Mouse (Mus musculus) hindbrain, postnatal 0 days (tissue): ENCODE data around the gene Arhgef19. TPM values are rescaled to one million over a fixed set of nuclear protein-coding genes. Genes with fewer than 3 reads are reported as not detected.
A peak's percentile ranks its signal among the peaks of the same experiment; 100 is the strongest.

Experiments used
- ATAC-seq: fragments of 200-750 bp; cut with Nextera tagmentation; 2 replicates; pipeline ENCODE4 v1.8.0; 2017; ENCODE audit warnings: mild to moderate bottlenecking, moderate TSS enrichment, moderate library complexity
- DNase-seq: peaks from one replicate; pipeline ENCODE4 v3.0.0-alpha.2; 2015; ENCODE audit warnings: low spot score
- H3K27ac ChIP-seq: fragments of 300-500 bp; sonication (generic); 2 replicates; pipeline ENCODE4 v1.5.1; 2014; ENCODE audit warnings: mild to moderate bottlenecking
- H3K27me3 ChIP-seq: fragments of 300-500 bp; sonication (generic); 2 replicates; pipeline ENCODE4 v1.6.1; 2014; ENCODE audit warnings: low read length, mixed read lengths; ENCODE audit not compliant: insufficient read depth
- H3K36me3 ChIP-seq: fragments of 300-500 bp; sonication (generic); 2 replicates; pipeline ENCODE4 v1.6.1; 2014; ENCODE audit warnings: low read length, mixed read lengths; ENCODE audit not compliant: insufficient read depth
- H3K4me1 ChIP-seq: fragments of 300-500 bp; sonication (generic); 2 replicates; pipeline ENCODE4 v1.6.1; 2014; ENCODE audit warnings: antibody characterized with exemption, low read length, mixed read lengths; ENCODE audit not compliant: insufficient read depth
- H3K4me2 ChIP-seq: fragments of 300-500 bp; sonication (generic); 2 replicates; pipeline ENCODE4 v1.6.1; 2014; ENCODE audit warnings: low read depth, mild to moderate bottlenecking, low read length, moderate library complexity, mixed read lengths
- H3K4me3 ChIP-seq: fragments of 300-500 bp; sonication (generic); 2 replicates; pipeline ENCODE4 v1.5.1; 2014; ENCODE audit warnings: low read length
- H3K9ac ChIP-seq: fragments of 300-500 bp; sonication (generic); replicated peaks from 2 replicates; pipeline ENCODE4 v1.6.1; 2014; ENCODE audit warnings: mild to moderate bottlenecking, low read length, moderate library complexity, mixed read lengths
- H3K9me3 ChIP-seq: fragments of 300-500 bp; sonication (generic); 2 replicates; pipeline ENCODE4 v1.6.1; 2016; ENCODE audit warnings: low read length, mixed read lengths
- CTCF ChIP-seq: IDR thresholded peaks from 2 replicates; pipeline ENCODE4 v1.5.1; 2016; ENCODE audit warnings: antibody characterized with exemption, control low read depth, low read depth
- WGBS: fragments of 180-500 bp; shearing (Covaris S2); extraction: QIAGEN DNeasy Blood & Tissue Kit; methylation state at CpG from one replicate; pipeline ENCODE4 v1.1.7; 2014; 5-methylcytosine and 5-hydroxymethylcytosine counted together
- polyA plus RNA-seq: library from polyadenylated mRNA; unstranded; fragments of >200 nt; fragmentation: Nextera tagmentation; extraction: Ambion mirVana; gene quantifications from 2 replicates; pipeline ENCODE4 v1.2.1, GENCODE M21; 2015
- total RNA-seq: library from RNA; depleted of rRNA; stranded (reverse); fragments of >200 nt; gene quantifications from 2 replicates; pipeline ENCODE4 v1.2.3, GENCODE M21; 2014

Arhgef19 gene
- total and polyA plus RNA-seq, 2 experiments from 2014 or later, result 1.2 TPM

DNA sequence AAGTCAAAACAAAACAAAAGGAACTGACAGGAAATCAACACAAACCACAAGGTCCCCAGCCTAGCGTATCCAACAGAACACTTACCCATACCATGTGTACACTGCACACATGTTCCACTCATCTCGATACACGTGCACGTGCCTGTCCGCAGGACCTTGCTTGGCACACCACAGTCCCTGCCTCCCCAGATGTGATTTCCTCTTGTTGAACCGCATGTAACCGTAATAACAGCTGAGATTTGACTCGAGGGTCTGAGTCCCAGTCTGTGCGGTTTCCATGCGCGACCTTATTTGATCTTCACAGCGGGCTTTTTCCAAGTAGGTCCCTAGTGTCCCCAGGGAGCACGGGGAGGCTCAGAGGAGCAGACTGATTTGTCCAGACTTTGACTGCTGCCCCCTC is 60.1 kb downstream of the Arhgef19 start:
- DNase-seq, result no peak
- TF ChIP-seq CTCF, result no peak
- no peak overlapping the region for H3K4me3 ChIP-seq
- H3K27me3 ChIP-seq, result peaks cover 17% of the 10 kb centered on the region
- H3K4me1 ChIP-seq, result 0 out of 2 replicates have a peak, but pooled peaks cover 7% of the 10 kb centered on the region
- WGBS, result 71% methylated on average over 13 of the region's 13 CpGs
- no peaks in the 10 kb centered on the region for H3K9me3 ChIP-seq
- H3K27ac ChIP-seq, result no peak overlapping the region
- no peak overlapping the region for H3K4me2 ChIP-seq
- no peak for ATAC-seq
- no peaks in the 10 kb centered on the region for H3K36me3 ChIP-seq
- H3K9ac ChIP-seq, result no peak overlapping the region

DNA sequence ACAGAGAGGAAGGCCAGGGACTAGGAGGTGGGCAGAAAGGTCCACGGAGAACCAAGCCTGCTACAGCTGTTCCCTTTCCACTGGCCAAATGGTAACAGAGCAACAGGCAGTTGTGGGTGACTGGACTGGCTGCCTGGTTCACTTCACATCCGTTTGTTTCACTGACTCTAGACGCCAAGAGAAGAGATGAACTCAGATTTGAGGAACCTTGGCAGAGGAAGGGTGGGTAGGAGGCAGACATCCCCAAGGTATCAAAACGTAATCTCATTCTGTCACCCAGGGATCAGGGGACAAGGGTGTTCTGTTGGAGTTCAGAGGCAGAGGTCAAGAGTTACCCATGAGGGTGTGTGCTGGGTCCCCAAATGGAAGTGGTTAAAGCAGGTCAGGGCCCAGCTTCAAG is 60.9 kb downstream of the Arhgef19 start:
- TF ChIP-seq CTCF, result no peak
- no peak overlapping the region for H3K27ac ChIP-seq
- no peak overlapping the region for H3K4me2 ChIP-seq
- H3K4me1 ChIP-seq, result 0 out of 2 replicates have a peak, but pooled peaks cover 7% of the 10 kb centered on the region
- no peak overlapping the region for H3K9ac ChIP-seq
- no peak overlapping the region for H3K4me3 ChIP-seq
- no peaks in the 10 kb centered on the region for H3K9me3 ChIP-seq
- no peaks in the 10 kb centered on the region for H3K36me3 ChIP-seq
- ATAC-seq, result no peak
- DNase-seq, result no peak
- 67% methylated on average over 4 of the region's 4 CpGs for WGBS
- H3K27me3 ChIP-seq, result peaks cover 17% of the 10 kb centered on the region

DNA sequence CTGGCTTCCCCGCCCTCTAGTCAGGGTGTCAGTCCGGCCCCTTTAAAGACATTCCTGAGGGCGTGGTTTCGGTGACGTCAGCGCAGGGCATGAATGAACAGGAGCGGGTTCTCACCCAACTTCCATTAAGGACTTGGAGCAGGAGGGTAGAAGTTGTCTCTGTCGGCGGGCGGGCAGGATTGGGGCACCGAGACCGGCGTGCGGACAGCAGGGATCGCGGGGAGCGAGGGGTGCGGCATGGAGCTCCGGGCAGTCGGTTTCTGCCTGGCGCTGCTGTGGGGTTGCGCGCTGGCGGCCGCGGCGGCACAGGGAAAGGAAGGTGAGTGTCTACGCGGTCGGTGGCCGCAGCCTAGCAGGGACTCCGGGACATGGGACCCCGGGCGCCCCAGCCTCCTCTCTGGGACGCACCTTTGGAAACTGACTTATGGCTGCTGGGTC is 61.8 kb downstream of the Arhgef19 start, which contains the start of gene Epha2:
Epha2 (plus strand) TSS at position 125 of the 438 bp plus-strand sequence.
- H3K9ac ChIP-seq, result peak within 1 kb of the TSS; percentile 49
- no peak for TF ChIP-seq CTCF
- H3K4me1 ChIP-seq, result 0 out of 2 replicates have a peak, but pooled peaks cover 7% of the 10 kb centered on the region
- ATAC-seq (peak; percentile 52), DNase-seq (peak; percentile 83)
- WGBS, result under 1% methylated on average over 33 of the region's 35 CpGs
- peak within 1 kb of the TSS; percentile 70 for H3K4me3 ChIP-seq
- H3K27ac ChIP-seq, result no peak within 1 kb of the TSS
- no peaks in the 10 kb centered on the region for H3K9me3 ChIP-seq
- H3K4me2 ChIP-seq, result peak within 1 kb of the TSS; percentile 100
- H3K36me3 ChIP-seq, result no peaks in the 10 kb centered on the region
- H3K27me3 ChIP-seq, result peaks cover 17% of the 10 kb centered on the region

- H3K9ac ChIP-seq, result peak overlapping the region; percentile 49
- ATAC-seq, result peak; percentile 30; the same call in 1 of the 2 replicates
- H3K36me3 ChIP-seq, result no peaks in the 10 kb centered on the region
- TF ChIP-seq CTCF, result no peak
- WGBS, result under 1% methylated on average over 42 of the region's 51 CpGs
- no peak for DNase-seq
- H3K4me3 ChIP-seq, result peak overlapping the region; percentile 70
- H3K4me1 ChIP-seq, result 0 out of 2 replicates have a peak, but pooled peaks cover 7% of the 10 kb centered on the region
- H3K27me3 ChIP-seq, result peaks cover 17% of the 10 kb centered on the region
- H3K4me2 ChIP-seq, result peak overlapping the region; percentile 100
- H3K9me3 ChIP-seq, result no peaks in the 10 kb centered on the region
- H3K27ac ChIP-seq, result no peak overlapping the region
These were observed 62.5 kb downstream of the Arhgef19 start for GRCm38 (mm10) chr4:141301591-141302427.

DNA sequence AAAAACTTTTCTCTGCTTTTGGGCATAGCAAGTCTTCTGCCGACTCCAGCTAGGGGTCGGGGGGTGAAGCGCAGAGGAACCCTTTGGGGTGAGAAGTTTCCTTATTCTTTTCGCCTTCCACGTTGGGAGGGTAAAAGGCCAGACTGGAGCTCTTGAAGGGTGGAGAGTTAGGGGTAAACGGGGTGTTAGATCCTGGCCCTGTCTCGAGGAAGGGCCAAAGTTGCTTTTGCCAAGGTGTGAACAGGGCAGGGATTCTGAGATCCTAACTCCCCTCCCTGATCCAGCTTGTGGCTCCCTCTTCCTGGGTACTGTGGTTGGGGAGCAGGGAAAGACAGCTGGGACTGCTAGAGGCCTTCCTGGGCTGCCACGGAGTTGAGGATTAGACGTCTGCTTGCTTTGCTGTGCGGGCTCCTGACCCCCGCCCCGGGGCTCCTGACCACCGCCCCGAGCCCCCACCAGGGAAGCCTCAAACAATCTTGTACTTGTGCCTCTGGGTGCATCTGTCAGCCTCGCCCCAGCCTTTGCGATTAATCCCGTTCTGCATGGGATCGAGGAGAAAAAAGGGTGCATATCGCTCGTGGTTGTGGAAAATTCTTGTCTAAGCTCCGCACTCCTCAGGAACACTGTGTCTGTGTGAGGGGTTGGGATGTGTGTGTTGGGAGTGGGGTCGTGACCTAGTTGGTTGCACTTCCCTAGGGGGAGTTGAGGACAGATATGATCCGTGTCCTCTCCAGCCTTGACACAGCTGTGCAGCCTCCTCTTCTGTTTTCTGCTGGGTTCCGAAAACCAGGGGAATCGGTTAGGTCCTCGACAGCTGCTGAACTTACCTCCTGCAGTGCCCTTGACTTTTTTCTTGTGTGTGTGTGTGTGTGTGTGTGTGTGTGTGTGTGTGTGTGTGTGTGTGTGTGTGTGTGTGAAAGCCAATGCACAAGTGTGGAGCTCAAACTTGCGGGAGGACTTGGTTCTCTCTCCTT is 63.4 kb downstream of the Arhgef19 start:
- no peak overlapping the region for H3K27ac ChIP-seq
- 0 out of 2 replicates have a peak, but pooled peaks cover 7% of the 10 kb centered on the region for H3K4me1 ChIP-seq
- peak overlapping the region; percentile 70 for H3K4me3 ChIP-seq
- 16% methylated on average over 27 of the region's 27 CpGs for WGBS
- no peak for DNase-seq
- H3K27me3 ChIP-seq, result peaks cover 17% of the 10 kb centered on the region
- H3K9ac ChIP-seq, result no peak overlapping the region
- no peaks in the 10 kb centered on the region for H3K9me3 ChIP-seq
- no peaks in the 10 kb centered on the region for H3K36me3 ChIP-seq
- no peak for ATAC-seq
- H3K4me2 ChIP-seq, result peak overlapping the region; percentile 100
- no peak for TF ChIP-seq CTCF
